Mouse (Mus musculus): ENCODE results near the gene Eif3i.
A peak's percentile ranks its signal among the peaks of the same experiment; 100 is the strongest.
"Not testable (repeated sequence)": the region's sequence is repeated elsewhere in the genome, so short reads cannot be mapped to it uniquely, and the experiment has no call there.

The Eif3i gene

DNA sequence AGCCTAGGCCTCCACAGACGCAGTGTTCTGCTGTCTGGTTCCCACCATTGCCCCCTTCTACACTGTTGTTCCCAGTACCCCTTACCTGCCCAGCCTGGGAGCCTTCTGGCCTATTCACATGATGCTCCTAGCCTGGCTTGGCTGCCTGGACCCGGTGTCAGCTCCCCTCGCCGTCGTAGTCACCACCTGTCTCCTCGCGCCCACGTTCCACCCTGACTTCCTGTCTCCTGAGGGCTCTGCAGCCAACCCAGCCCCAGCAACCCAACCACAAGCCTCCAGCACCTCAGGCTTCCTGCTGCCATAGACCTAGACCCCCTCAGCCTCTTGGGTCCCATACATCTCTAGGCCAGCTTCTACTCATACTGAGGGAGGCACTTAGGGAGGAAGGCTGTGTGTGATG lies 27.0 kb downstream of the Eif3i start, which contains the start of gene Lck:
Gene Lck, minus strand, starts transcription at position 212 of the 400 bp plus-strand sequence.
- no peak for DNase-seq (ENCODE audit: low spot score in 2 of 2)

- DNase-seq (ENCODE audit: low spot score in 2 of 2), result no peak
Measured at GRCm38 (mm10) chr4:129573093-129573370, 27.4 kb downstream of the Eif3i start.

DNA sequence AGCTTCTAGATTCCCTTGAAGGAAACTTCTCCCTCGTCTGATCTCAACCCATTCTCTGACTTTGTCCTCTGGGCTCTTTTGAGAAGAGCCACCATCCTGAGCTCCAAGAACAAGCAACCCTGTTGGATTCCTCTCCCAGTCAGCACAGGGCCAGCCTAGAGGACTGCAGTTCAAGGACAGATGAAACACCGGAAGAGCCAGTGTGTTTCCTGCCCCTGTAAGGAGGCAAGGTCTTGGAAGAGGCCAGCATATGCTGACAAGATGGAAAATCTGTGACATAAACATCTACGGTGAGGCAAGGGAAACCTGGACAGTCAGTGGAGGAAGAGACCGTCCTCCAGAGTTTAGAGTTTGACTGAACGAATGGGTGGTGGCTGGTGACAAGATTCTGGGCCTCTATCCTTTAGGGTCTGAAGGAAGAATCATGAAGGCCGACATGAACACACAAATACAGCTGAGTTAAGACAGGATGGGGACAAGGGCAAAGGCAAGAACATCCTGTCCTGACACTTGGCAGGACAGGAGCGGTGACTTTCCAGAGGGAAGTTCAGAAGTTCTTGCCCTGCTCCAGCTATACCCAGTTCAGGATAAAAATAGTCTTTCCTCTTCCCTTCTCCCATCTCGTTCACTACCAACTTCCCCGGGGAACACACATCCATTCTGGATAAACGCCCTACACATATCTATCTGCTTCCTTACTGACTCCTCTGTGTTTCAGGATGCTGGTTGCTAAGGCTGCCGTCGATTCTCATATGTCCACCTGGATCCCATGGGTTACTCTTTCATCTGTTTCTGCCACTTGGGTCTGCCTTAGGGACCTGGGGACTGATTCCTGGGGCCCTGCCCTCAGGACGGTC lies 28.0 kb downstream of the Eif3i start:
- no peak for DNase-seq (ENCODE audit: low spot score in 2 of 2)

DNA sequence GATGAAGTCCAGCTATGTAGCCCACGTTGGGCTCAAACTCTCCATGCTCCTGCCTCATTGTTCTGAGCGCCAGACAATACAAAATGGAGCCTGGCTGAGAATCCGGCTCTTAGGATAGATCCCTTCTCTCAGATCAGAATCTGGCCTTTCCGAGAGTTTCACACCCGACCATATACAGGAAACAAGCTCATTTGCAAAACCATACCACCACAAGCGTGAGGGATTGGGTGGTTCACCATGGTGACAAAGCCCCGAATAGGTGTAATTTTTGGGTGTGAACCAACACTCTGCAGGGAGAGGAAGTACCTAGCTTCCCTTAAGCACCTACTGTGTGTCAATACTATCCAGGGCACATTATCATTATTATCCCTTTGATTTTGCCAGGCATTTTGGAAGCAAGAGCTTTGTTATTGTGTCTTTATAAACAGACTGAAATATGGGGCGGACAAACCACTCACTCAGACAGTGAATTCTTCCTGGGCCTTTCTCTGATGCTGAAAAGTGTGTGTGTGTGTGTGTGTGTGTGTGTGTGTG lies 28.8 kb downstream of the Eif3i start:
- no peak for DNase-seq (ENCODE audit: low spot score in 2 of 2)

DNA sequence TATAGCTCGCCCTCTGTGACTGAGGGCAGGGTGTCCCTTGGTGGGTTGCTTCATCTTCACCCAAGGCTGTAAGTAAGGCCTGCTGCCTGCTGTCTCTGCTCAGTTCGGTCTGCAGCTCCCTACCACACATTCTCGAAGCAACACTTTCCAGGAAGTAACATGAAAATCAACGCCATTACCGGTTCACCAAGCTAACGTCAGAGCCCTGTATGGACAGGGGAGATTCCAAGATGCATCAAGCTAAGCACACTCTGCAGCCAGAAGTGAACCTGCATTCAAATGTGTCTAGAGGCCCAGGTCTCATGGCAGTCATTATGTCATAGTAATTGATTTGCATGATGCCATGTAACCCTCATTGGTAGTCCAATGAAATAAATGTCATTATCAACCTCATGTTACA lies 30.4 kb downstream of the Eif3i start:
- no peak for DNase-seq (ENCODE audit: low spot score in 2 of 2)

DNA sequence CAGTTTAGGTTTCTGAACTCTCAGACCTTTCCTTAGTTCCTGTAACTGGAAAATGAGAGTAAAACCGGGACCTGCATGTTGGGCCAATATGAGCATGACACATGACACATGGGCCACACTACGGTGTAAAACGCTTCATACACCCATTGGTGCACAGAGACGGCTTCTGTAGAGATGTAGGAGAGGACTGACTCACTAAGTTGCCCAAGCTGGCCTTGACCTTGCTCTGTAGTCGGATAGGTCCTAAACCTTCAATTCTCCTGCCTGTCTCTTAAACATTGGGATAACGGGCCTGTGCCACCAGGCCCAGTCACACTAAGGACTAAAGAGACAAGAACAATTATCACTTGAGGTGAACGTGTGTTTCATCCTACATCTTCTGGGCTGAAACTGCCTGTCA lies 32.1 kb downstream of the Eif3i start:
- DNase-seq (ENCODE audit: low spot score in 2 of 2), result no peak

GRCm38 (mm10) chr4:129565139-129565538 lies 35.3 kb downstream of the Eif3i start:
- no peak for DNase-seq (ENCODE audit: low spot score in 2 of 2)

- no peak for DNase-seq (ENCODE audit: low spot score in 2 of 2)
Measured at GRCm38 (mm10) chr4:129563718-129564117, 36.7 kb downstream of the Eif3i start.

GRCm38 (mm10) chr4:129561184-129561583 lies 39.3 kb downstream of the Eif3i start:
- DNase-seq (ENCODE audit: low spot score in 2 of 2), result no peak

DNA sequence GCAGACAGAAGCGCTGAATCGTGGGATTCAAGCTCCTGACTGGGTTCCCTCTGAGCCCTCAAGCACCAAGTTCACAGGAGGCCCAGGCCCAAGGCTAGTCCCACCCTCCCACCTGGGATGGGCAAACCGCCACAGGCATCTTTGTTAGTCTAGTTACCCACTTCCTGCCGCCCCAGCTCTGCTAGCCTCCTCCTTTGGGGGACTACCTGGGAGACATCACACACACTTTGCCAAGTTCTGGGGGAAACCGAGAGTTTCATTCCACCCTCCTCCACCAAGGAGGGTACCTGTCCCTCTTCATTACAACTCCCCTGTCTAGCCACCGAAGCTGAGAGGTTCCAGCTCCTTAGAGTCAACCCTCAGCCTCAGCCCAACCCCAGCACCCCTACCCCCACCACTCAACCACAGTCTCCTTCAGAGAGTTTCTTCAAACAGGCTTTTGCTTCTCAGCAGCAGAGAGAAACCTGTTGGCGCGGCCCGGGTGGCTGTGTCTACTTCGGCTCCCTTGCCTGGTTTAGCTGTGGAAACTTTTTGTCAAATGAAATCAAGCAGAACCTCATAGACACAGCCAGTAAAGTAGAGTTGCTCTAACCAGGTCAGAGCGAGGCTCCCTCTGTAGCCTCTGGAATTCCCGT lies 42.0 kb downstream of the Eif3i start:
- no peak for DNase-seq (ENCODE audit: low spot score in 2 of 2)

GRCm38 (mm10) chr4:129557256-129557808 lies 43.1 kb downstream of the Eif3i start:
- DNase-seq (ENCODE audit: low spot score in 2 of 2), result no peak

GRCm38 (mm10) chr4:129556532-129557223 lies 43.8 kb downstream of the Eif3i start:
- DNase-seq (ENCODE audit: low spot score in 2 of 2), result peak; percentile 69 to 74

- no peak for DNase-seq (ENCODE audit: low spot score in 2 of 2)
Measured at GRCm38 (mm10) chr4:129555862-129556531, 44.5 kb downstream of the Eif3i start.

- peak; percentile 31 to 56 for DNase-seq (ENCODE audit: low spot score in 2 of 2)
Measured at GRCm38 (mm10) chr4:129555421-129555861, 45.0 kb downstream of the Eif3i start.

DNA sequence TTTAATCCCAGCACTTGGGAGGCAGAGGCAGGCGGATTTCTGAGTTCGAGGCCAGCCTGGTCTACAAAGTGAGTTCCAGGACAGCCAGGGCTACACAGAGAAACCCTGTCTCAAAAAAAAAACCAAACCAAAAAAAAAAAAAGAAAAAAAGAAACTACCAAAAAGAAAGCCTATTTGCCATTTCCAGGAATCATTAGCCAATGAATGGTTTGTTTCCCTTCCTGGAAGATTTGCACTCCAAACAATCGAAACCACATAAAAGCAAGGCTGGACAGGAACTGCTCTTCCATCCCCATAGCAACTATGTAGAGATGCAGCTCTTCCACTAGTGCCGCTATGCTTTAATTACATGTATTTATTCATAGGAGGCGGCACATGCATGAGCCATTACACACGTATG lies 45.9 kb downstream of the Eif3i start:
- DNase-seq (ENCODE audit: low spot score in 2 of 2), result not testable (repeated sequence)

DNA sequence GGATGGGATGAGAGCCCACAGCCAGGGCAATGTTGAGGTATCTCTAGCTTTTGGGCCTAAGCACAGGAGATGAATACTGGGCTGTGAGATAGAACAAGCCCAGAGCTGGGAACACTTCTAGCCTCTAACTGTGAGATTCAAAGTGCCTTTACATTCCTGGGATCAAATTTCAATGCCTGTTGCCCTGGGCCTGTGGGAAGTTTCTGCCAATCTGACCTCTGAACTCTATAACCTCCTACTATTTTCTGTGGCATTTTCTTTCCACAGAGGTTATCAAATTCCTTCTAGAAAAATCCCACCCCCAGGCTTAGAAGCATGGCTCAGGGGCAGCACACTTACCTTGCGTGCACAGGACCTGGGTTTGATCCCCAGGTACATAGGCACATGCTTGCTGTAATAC lies 50.2 kb downstream of the Eif3i start:
- DNase-seq (ENCODE audit: low spot score in 2 of 2), result no peak

- DNase-seq (ENCODE audit: low spot score in 2 of 2), result no peak
Measured at GRCm38 (mm10) chr4:129549306-129549705, 51.1 kb downstream of the Eif3i start.

- DNase-seq (ENCODE audit: low spot score in 2 of 2), result not testable (repeated sequence)
Measured at GRCm38 (mm10) chr4:129547631-129548030, 52.8 kb downstream of the Eif3i start.

DNA sequence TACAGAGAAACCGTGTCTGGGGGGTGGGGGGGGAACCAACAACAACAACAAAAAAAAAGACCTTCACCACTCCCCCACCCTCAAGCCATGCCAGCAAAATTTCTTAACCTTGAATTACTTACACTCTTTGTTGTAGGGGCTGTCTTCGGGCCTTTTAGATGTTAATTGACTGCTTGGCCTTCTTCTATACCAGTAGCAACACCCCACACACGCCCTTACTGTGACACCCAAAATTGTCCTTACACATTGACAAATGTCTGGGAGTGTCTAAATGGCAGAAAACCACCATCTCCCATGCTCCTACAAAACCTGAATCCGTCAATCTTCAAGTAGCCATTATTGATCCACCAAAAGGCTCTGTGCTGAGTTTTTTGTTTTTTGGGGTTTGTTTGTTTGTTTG lies 56.3 kb downstream of the Eif3i start:
- no peak for DNase-seq (ENCODE audit: low spot score in 2 of 2)

GRCm38 (mm10) chr4:129542592-129543141 lies 57.8 kb downstream of the Eif3i start, which contains the start of gene Hdac1:
Hdac1 (minus strand) TSS chr4:129542713.
- peak; percentile 92 to 95 for DNase-seq (ENCODE audit: low spot score in 2 of 2)

Data from right cerebral cortex, adult 2 months (tissue).